Mouse (Mus musculus): ENCODE data around the gene Brd7. TPM values are rescaled to one million over a fixed set of nuclear protein-coding genes. Genes with fewer than 3 reads are reported as not detected.

Brd7 gene
- polyA plus RNA-seq, 1 experiment, result 13.0 TPM

- TF ChIP-seq POLR2A (IDR thresholded peaks at IDR 0.05; ENCODE audit: low read depth, low read length), result no peak
- TF ChIP-seq CTCF (IDR thresholded peaks at IDR 0.05; ENCODE audit: extremely low read depth, insufficient read depth, insufficient read length, insufficient replicate concordance), result no peak
- H3K27me3 ChIP-seq (ENCODE audit: control insufficient read depth, insufficient read depth, low read length), result no peaks in the 10 kb centered on the region
- no peak overlapping the region for H3K27ac ChIP-seq (ENCODE audit: insufficient read depth, low read length)
- no peaks in the 10 kb centered on the region for H3K4me1 ChIP-seq (ENCODE audit: control insufficient read depth, insufficient read depth, insufficient read length)
- H3K36me3 ChIP-seq (ENCODE audit: control insufficient read depth, insufficient read depth, low read length), result no peaks in the 10 kb centered on the region
- H3K4me3 ChIP-seq (ENCODE audit: extremely low read depth, insufficient read depth, insufficient read length), result no peak overlapping the region
- 48% methylated on average over 2 of the region's 2 CpGs for WGBS
- no peak for DNase-seq (ENCODE audit: low read depth in 1 of 2, low spot score in 2 of 2)
These were observed 9.5 kb upstream of the Brd7 start for GRCm38 (mm10) chr8:88371522-88371921.

DNA sequence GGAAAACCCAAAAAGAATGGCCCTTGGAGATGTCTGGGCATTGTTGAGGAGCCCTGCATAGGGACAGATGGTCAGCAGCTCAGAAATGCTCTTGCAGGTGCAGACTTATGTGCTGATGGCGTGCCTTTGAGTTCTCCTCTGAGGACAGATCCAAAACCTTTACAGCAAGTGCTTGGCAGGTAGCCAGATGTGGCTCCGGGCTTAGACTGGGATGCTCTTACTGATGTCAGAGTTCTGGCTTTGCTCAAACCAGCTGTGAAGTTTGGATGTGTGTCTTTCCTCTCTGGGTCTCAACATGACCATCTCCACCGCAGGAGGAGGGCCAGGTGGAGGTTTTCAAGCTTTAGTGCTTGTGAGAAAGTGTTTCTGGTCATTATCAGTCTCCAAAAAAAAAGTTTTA lies 7.8 kb upstream of the Brd7 start:
- DNase-seq (ENCODE audit: low read depth in 1 of 2, low spot score in 2 of 2), result no peak
- WGBS, result 79% methylated on average over 3 of the region's 3 CpGs

GRCm38 (mm10) chr8:88369221-88369620 lies 7.2 kb upstream of the Brd7 start:
- DNase-seq (ENCODE audit: low read depth in 1 of 2, low spot score in 2 of 2), result no peak
- TF ChIP-seq POLR2A (IDR thresholded peaks at IDR 0.05; ENCODE audit: low read depth, low read length) (no peak), CTCF (IDR thresholded peaks at IDR 0.05; ENCODE audit: extremely low read depth, insufficient read depth, insufficient read length, insufficient replicate concordance) (no peak)
- H3K27me3 ChIP-seq (ENCODE audit: control insufficient read depth, insufficient read depth, low read length), result no peaks in the 10 kb centered on the region
- no peak overlapping the region for H3K27ac ChIP-seq (ENCODE audit: insufficient read depth, low read length)
- H3K36me3 ChIP-seq (ENCODE audit: control insufficient read depth, insufficient read depth, low read length), result no peaks in the 10 kb centered on the region
- H3K4me1 ChIP-seq (ENCODE audit: control insufficient read depth, insufficient read depth, insufficient read length), result no peaks in the 10 kb centered on the region
- H3K4me3 ChIP-seq (ENCODE audit: extremely low read depth, insufficient read depth, insufficient read length), result no peak overlapping the region
- 18% methylated on average over 6 of the region's 6 CpGs for WGBS

More for the DNA sequence above, 7.8 kb upstream of the Brd7 start:
- Histone ChIP-seq H3K27me3 (ENCODE audit: control insufficient read depth, insufficient read depth, low read length) (no peaks in the 10 kb centered on the region), H3K36me3 (ENCODE audit: control insufficient read depth, insufficient read depth, low read length) (no peaks in the 10 kb centered on the region), H3K4me3 (ENCODE audit: extremely low read depth, insufficient read depth, insufficient read length) (no peak overlapping the region), H3K4me1 (ENCODE audit: control insufficient read depth, insufficient read depth, insufficient read length) (no peaks in the 10 kb centered on the region), H3K27ac (ENCODE audit: insufficient read depth, low read length) (no peak overlapping the region)
- TF ChIP-seq POLR2A (IDR thresholded peaks at IDR 0.05; ENCODE audit: low read depth, low read length), result no peak
- TF ChIP-seq CTCF (IDR thresholded peaks at IDR 0.05; ENCODE audit: extremely low read depth, insufficient read depth, insufficient read length, insufficient replicate concordance), result no peak

DNA sequence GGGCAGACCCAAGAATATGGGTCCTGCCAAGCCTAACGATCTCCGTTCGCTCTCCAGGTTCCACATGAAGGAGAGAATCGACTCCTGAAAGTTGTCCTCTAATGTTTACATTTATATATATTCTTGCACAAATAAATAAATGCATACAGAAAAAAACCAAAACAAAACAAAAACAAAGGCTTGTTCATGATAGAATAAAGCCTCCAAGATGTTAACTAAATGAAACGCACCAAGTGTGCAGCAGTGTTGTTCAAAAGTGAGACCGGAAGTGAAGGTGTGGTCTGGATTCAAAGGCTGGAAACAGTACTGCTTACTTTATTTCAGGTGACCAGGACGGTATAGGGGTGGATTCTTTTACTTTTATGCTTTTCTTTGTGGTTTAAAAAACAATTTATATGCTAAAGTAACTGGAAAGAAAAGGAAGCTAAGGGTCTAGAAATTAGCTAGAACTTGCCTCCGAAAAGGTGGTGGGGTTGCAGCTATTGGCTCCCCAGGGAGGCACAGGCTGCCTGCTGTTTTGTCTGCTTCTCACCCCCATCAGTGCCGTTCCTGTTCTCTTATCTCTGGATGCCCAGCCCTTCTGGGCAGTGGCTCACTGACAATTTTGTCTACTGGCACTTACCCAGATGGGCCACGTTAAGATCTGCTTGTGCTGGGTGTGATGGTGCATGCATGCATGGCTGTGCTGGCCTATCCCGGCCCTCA lies 604 bp upstream of the Brd7 start:
- TF ChIP-seq POLR2A (IDR thresholded peaks at IDR 0.05; ENCODE audit: low read depth, low read length) (no peak), CTCF (IDR thresholded peaks at IDR 0.05; ENCODE audit: extremely low read depth, insufficient read depth, insufficient read length, insufficient replicate concordance) (no peak)
- DNase-seq (ENCODE audit: low read depth in 1 of 2, low spot score in 2 of 2), result peak in 1 of 2 experiments; percentile 22
- Histone ChIP-seq H3K4me3 (ENCODE audit: extremely low read depth, insufficient read depth, insufficient read length) (peak overlapping the region; percentile 99), H3K27me3 (ENCODE audit: control insufficient read depth, insufficient read depth, low read length) (no peaks in the 10 kb centered on the region), H3K4me1 (ENCODE audit: control insufficient read depth, insufficient read depth, insufficient read length) (peaks cover 8% of the 10 kb centered on the region; the same call in 1 of the 2 replicates), H3K36me3 (ENCODE audit: control insufficient read depth, insufficient read depth, low read length) (peaks cover 6% of the 10 kb centered on the region), H3K27ac (ENCODE audit: insufficient read depth, low read length) (peak overlapping the region; percentile 72)
- 8% methylated on average over 11 of the region's 11 CpGs for WGBS

DNA sequence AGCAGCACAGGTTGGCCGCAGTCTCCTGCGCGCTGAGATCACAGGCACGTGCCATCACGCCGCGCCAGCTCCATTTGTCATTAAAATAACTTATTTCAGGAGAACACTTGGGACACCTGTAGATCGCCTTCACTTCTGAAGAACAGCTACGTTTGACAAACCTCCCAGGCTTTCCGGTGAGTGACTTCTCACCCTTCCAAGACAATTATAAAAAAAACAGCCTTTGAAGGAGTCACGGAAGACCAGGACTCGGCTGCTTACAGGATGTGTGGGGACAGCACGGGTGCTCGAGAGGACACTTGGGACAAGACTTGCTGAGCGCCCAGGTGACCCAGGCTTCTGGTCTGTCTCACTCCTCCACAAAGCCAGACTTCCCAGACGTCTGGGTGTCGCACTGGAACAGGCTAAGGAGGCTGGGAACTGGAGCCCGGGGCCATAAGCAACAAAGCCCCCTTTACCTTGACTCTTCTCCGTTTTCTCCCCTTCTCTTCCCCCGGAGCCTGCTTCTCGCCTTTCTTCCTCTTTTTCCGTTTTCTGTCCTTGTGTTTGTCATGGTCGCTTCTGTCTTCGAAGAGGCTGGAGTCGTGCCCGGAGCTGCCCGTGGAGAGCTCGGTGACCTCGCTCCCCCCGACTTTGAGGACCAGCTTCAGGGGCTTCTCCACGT lies 818 bp downstream of the Brd7 start:
- Histone ChIP-seq H3K36me3 (ENCODE audit: control insufficient read depth, insufficient read depth, low read length) (peaks cover 16% of the 10 kb centered on the region), H3K4me1 (ENCODE audit: control insufficient read depth, insufficient read depth, insufficient read length) (peaks cover 8% of the 10 kb centered on the region; the same call in 1 of the 2 replicates), H3K4me3 (ENCODE audit: extremely low read depth, insufficient read depth, insufficient read length) (peak overlapping the region; percentile 99), H3K27me3 (ENCODE audit: control insufficient read depth, insufficient read depth, low read length) (no peaks in the 10 kb centered on the region), H3K27ac (ENCODE audit: insufficient read depth, low read length) (peak overlapping the region; percentile 99)
- no peak for TF ChIP-seq POLR2A (IDR thresholded peaks at IDR 0.05; ENCODE audit: low read depth, low read length)
- TF ChIP-seq CTCF (IDR thresholded peaks at IDR 0.05; ENCODE audit: extremely low read depth, insufficient read depth, insufficient read length, insufficient replicate concordance), result no peak
- peak in 1 of 2 experiments; percentile 8 for DNase-seq (ENCODE audit: low read depth in 1 of 2, low spot score in 2 of 2)
- WGBS, result 1% methylated on average over 31 of the region's 31 CpGs

GRCm38 (mm10) chr8:88359959-88360358 lies 2.0 kb downstream of the Brd7 start:
- Histone ChIP-seq H3K27me3 (ENCODE audit: control insufficient read depth, insufficient read depth, low read length) (no peaks in the 10 kb centered on the region), H3K27ac (ENCODE audit: insufficient read depth, low read length) (no peak overlapping the region), H3K36me3 (ENCODE audit: control insufficient read depth, insufficient read depth, low read length) (peaks cover 21% of the 10 kb centered on the region), H3K4me1 (ENCODE audit: control insufficient read depth, insufficient read depth, insufficient read length) (peaks cover 8% of the 10 kb centered on the region; the same call in 1 of the 2 replicates), H3K4me3 (ENCODE audit: extremely low read depth, insufficient read depth, insufficient read length) (no peak overlapping the region)
- WGBS, result 89% methylated on average over 2 of the region's 2 CpGs
- no peak for DNase-seq (ENCODE audit: low read depth in 1 of 2, low spot score in 2 of 2)
- TF ChIP-seq CTCF (IDR thresholded peaks at IDR 0.05; ENCODE audit: extremely low read depth, insufficient read depth, insufficient read length, insufficient replicate concordance) (no peak), POLR2A (IDR thresholded peaks at IDR 0.05; ENCODE audit: low read depth, low read length) (no peak)

GRCm38 (mm10) chr8:88357946-88358345 lies 4.0 kb downstream of the Brd7 start:
- no peak for TF ChIP-seq POLR2A (IDR thresholded peaks at IDR 0.05; ENCODE audit: low read depth, low read length)
- TF ChIP-seq CTCF (IDR thresholded peaks at IDR 0.05; ENCODE audit: extremely low read depth, insufficient read depth, insufficient read length, insufficient replicate concordance), result no peak
- peaks cover 7% of the 10 kb centered on the region; the same call in 1 of the 2 replicates for H3K4me1 ChIP-seq (ENCODE audit: control insufficient read depth, insufficient read depth, insufficient read length)
- peaks cover 28% of the 10 kb centered on the region for H3K36me3 ChIP-seq (ENCODE audit: control insufficient read depth, insufficient read depth, low read length)
- no peak overlapping the region for H3K27ac ChIP-seq (ENCODE audit: insufficient read depth, low read length)
- H3K4me3 ChIP-seq (ENCODE audit: extremely low read depth, insufficient read depth, insufficient read length), result no peak overlapping the region
- no peak for DNase-seq (ENCODE audit: low read depth in 1 of 2, low spot score in 2 of 2)
- 79% methylated on average over 5 of the region's 5 CpGs for WGBS
- no peaks in the 10 kb centered on the region for H3K27me3 ChIP-seq (ENCODE audit: control insufficient read depth, insufficient read depth, low read length)

Data from spleen, adult 2 months (tissue).